Mouse (Mus musculus) kidney, postnatal 36 days (tissue): ENCODE data around the gene Zbed4.
A peak's percentile ranks its signal among the peaks of the same experiment; 100 is the strongest.
"Not testable (repeated sequence)": the region's sequence is repeated elsewhere in the genome, so short reads cannot be mapped to it uniquely, and the experiment has no call there.

Experiments
- DNase-seq, 2 experiments: peaks; one replicate each; pipeline ENCODE4 v3.0.0; 2021 to 2022; ENCODE audit warnings: mixed read lengths in 2 of 2

The Zbed4 gene

DNA sequence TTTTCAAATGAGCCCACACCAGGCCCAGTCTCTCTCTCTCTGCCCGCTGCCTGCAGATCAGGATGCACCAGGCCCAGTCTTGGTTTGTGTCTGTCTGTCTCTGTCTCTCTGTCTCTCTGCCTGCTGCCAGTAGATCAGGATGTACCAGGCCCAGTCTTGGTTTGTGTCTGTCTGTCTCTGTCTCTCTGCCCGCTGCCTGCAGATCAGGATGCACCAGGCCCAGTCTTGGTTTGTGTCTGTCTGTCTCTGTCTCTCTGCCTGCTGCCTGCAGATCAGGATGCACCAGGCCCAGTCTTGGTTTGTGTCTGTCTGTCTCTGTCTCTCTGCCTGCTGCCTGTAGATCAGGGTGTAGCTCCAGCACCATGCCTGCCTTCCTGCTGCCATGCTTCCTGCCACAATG is 62.4 kb downstream of the Zbed4 start:
- DNase-seq, result not testable (repeated sequence)

DNA sequence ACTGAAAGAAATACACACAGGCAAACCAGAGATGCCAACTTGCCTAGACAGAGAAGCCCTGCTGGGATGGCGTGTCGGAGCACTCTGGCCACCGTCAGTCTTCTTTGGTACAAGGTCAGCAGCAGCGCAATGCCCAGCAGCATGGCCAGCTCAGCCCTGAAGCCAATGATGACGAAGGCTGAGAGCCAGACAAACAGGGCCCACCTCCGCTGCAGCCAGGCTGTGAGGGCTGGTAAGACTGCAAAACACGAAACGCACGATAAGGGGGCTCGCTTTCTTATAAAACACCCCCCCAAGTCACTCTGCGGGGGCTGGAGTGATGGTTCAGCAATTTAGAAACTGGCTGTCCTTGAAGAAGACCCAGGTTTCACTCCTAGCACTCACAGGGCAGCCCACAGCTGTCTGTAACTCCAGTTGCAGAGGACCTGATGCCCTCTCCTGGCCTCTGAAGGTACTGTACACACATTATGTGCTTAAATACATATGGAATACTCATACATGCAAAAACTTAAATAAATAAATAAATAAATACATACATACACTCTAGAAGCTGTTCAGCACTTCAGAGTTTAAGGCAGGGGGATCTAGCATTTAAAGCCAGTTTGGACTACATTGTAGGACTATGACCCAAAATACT is 63.1 kb downstream of the Zbed4 start:
- peak in 1 of 2 experiments; percentile 56 for DNase-seq

DNA sequence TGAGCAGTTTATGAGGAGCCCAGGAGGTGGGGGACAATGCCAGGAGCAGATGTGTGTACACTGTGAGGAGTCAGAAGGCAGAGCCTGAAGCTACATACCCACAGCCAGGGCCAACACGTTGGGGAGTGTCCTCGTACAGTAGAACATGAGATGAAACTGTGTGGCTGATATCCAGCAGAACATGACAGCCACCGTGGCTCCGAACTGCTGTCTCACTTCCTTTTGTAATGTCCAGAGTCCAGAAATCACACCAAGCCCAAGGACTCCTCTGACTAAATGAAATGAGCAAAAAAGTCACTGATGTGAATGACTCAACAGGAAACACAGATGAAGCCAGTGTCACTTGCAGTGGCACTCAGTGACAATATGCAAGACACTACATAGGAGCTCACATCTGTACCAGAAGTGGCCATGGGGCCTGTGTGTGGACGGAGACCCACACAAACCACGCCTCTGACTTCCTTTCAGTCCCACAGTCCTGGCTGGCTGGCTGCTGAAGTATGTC is 63.8 kb downstream of the Zbed4 start:
- DNase-seq, result no peak

DNA sequence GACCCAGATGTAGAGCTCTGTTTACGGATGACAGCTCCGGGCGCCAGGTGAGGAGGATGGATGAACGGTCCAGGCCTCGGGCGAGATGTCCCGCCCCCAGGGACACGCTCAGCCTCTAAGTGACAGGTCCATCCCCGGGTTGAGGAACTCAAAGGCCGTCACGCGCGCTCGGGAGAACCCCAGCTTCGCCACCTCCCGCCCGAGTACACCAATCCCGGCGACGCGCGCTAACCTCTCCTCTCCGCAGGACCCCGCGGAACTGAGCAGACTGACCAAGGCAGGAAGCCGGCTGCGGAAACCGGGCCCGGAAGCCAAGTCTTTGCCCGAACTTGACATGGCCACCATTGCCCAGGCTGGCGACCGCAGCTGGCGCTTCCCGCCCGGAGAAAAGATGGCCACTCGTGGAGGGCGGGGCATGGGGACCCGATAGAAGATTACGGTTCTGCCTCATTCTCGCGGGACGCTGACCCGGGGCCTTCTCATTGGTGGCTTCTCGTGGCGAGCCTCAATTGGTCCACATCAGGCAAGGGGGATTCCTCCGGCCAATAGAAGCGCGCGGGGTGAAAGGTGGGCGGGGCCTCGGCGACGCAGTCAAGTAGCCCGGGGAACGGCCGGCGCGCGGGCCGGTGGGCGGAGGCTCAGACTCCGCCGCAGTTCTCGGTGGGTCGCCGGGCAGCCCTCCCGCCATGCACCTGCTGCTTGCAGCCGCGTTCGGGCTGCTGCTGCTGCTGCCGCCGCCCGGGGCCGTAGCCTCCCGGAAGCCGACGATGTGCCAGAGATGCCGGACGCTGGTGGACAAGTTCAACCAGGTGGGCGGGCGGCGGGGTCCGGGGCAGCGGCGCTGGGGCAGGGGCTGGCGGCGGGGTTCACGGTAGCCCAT is 67.8 kb downstream of the Zbed4 start, which contains the start of the genes Alg12 and Creld2:
Gene Alg12, minus strand, starts transcription at position 293 of the 880 bp plus-strand sequence.
Gene Creld2, plus strand, starts transcription at position 621 of the 880 bp plus-strand sequence.
- DNase-seq, result peak; percentile 100

DNA sequence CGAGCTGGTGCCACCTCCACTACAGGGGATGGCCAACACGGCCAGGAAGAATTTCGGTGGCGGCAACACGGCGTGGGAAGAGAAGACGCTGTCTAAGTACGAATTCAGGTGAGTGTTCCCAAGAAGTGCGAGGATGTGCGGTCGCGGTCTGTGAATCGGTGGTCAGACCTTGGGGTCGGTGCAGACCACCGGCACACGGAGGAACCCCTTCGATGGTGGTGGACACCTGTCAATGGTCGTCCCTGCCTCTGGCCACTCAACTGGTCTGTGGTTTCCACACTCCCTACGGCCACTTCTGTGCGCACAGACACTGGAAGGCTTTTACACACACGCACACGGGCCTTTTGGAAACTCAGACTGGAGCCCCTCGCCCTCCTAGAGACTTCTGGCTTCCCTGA is 68.4 kb downstream of the Zbed4 start:
- DNase-seq, result no peak

DNA sequence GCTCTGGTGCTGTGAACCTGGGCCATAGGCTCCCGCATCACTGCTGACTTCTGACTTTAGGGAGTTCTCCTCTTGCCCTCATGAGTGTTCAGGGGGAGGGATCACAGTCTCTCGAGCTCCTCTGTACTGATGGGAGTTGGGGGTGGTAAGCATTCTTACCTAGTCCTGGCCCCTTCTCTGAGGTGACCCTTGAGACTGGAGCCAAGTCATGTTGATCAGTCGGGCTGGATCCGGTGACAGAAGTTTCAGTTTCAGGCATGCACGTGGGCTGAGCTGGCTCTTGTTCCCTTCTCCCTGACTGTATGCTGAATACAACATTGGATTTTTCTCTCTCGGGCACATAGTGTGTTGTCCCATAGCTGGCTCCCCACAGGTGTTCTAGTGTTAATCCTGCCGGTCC is 69.9 kb downstream of the Zbed4 start:
- DNase-seq, result no peak

DNA sequence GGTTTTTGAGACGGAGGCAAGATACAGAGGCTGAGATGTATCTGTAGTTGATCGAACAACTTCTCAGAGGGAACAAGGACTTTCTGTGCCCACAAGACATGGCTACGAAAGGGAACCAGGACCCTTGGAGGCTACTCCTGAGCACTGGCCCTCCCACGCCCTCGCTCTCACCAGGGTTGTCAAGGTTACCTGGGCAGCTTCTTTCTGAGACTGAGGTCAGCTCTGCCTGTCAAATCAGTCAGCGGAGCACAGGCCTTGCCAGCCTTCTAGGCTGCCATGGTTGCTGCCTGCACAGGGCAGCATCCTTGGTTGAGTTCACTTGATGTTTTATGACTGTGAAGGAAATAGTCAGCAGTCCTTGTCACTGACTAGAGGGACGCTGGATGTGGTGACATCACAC is 71.1 kb downstream of the Zbed4 start:
- DNase-seq, result no peak

DNA sequence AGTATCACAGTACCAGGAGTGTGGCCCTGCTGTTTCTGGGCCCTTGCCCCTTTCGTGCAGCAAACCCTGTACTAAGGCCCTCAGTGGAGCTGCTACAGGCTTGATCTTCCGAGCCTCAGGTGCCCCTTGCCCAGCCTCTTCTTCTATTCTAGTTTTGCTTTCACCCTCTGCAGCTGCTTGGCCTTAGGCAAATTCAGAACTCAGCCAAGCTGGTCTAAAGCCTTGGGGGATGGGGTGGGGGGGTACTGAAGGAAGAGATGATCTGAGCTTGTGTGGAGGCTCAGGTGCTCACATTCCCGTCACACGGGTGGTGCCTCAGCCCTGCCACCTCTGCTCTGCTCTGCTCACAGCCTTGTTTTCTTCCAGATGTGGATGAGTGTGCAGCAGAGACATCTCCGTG is 71.9 kb downstream of the Zbed4 start:
- no peak for DNase-seq

DNA sequence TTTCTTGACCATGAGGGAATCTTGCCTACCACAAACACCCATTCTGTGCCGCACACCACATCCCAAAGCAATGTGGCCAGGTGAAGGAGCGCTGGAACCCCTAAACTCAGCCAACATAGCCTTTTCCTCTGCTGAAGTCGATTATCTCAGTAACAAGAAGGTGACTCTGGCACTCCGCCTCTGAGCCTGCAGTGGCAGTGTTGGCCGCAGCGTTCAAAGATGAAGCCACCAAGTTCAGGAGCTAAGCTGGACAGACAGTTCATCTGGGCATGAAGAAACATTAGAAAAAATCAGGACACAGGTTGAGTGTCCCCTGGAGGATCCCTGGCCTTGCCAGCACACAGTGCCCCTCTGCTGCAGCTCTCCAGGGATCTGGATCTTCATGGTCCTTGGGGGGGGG is 76.0 kb downstream of the Zbed4 start:
- no peak for DNase-seq

DNA sequence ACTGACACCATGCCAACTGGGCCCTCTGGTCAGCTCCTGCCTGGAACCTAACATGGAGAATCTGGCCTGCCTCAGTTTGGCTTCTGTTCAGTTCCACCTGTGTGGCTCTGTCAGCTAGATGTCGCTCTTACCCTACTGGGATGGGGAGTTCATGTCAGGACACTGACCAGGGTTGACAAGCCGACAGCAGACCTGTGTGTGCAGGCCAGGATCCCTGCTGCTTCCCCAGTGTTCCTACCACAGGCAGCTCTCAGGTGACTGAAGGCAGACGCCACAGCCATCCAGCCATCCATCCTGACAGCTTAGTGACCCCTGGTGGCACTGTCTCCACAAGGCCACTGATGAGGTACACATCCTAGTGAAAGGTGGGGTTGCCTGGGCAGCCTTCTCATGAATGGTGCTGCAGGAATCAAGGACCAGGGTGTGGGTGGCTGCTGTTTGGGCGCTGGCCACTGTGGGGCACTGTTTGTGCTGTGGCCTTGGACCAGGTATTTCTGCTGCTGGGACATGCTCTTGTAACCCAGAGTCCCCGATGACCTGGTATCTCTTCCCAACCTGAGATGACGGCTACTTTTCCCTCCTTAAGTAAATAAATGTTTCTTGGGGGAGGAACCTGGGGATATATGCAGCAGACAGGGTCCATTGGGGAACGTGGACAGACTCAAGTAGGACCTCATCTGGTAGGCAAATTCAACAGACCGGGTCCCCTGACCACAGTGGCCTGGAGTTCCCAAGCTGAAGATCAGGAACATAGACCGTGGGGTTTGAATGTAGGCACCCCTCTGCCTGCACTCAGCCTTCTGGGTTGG is 76.7 kb downstream of the Zbed4 start:
- DNase-seq, result peak; percentile 86 to 92

DNA sequence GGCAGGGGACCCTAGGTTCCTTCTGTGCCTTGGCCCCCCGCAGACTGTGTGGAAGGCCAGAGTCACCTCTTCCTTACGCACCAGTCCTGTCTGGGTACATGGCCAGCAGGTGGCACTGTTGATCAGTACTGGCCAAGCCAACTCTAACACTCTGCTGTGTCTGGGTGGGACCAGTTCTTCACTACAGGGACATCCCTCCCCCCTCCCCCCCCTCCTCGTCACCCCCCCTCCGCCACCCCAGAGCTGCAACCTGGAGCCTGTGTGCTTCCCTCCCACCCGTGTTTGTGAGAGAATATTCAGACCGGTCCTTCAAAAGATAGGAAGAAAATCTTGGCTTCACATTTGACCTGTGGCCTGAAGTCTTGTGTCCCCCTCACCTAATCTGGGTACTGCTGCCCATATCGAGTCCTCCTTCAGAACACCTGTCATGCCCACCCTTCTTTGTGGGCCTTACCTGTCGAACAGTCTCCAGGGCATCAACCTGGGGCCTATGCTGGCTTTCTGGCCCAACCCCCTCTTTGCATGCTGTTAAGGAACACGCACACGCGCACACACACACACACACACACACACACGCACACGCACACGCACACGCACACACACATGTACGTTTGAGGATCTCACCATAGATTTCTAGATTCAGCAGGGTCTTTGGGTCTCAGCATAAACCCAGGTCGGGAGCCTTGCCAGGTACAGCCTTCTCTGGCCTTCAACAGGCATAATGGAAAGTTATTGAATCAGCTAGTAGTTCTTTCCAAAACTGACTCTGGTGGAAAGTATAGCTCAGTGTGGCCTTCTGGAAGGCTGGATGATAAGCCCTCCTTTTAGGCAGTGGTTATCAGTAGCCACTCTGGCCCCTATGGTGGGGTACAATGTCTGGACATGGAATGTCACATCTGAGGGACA is 77.6 kb downstream of the Zbed4 start:
- DNase-seq, result peak; percentile 94 to 98

DNA sequence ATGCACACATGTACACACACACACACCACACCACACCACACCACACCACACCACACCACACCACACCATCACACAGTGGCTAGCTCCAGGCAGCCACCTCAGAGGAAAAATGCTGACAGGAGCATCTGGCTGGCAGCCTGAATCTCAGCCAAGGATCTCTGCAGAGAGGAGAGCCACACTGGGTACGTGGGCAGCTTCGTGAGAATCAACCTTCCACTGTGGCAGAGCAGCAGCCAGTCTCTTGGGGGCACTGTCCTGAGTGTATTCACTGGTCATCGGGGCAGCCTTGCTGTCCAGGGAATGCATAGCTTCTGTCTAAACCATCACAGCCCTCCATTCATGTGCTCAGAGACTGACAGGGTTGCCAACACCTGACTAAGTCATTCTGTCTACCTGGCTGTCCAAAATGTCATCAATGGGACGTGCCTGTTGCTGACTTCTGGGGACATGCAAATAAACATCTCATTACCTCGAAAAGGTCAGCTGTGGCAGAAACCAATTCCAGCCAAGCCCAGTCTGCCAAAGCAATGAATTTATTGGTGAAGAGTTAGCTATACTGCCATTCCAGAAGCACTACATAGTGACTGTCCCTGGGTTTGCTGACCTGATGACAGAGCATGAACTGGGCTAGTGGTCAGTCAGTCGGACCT is 78.5 kb downstream of the Zbed4 start:
- peak; percentile 77 to 85 for DNase-seq

DNA sequence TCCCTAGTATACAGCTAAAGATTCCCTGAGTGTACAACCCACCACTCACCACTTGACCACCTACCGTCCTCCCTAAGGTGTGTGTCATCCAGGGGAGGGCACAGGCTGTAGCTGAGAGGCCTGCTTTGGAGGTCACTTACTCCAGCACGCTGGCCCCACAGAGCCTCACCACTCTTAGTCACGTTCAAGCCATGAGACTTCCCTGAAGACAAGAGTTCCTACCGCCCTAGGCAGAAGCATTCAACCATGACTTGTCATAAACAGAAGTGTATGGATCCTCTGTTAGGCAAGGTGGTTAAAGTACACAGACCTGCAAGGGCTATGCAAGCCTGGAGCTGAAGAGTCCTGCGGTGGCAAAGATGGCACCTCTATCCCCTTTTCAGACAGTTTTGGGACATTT is 79.2 kb downstream of the Zbed4 start:
- peak; percentile 46 to 71 for DNase-seq

DNA sequence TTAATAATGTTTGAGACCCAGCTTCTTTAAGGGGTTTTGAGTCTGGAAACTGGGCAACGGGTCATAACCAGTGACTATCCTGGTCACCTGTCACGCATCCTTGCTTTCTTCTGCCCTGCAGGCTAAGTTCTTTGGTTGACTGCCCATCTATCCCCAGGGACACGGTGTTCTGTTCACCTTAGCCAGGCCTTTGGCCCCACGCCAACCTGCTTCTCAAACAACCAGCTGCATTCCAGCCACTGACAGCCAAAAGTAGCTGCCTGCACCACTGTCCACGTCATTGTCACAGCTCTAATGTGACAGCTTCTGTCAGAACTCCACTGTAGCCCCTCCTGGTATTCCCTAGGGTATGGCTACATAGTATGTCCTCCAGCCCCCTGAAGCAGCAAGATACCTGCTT is 80.0 kb downstream of the Zbed4 start:
- DNase-seq, result peak; percentile 96 to 98

DNA sequence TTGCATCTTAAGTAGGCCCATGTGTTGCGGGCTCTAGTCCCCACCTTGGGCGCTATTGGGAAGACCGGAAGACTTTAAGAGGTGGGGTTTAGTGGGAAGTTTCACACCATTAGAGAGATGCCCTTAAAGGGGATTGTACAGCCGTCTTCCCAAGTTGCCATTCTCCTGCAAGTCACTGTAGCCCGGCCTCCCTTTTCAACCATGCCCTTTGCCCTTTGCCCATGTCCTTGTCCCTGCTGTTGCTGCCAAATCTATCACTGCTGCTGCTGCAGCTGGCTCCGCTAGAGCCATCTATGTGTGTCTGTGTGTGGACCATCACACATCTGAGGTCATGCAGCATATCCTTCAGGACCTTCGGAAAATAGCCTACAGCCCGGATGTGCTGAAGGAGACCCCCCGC is 81.1 kb downstream of the Zbed4 start:
- DNase-seq, result peak; percentile 76 to 80
